Mouse (Mus musculus): ENCODE measurements at regions not wholly inside any gene's neighbourhood (a gene's known extent, or its start where the extent isn't known, plus 50 kb on each side); places are given as distances from the start of the nearest gene placed in this dataset.

DNA sequence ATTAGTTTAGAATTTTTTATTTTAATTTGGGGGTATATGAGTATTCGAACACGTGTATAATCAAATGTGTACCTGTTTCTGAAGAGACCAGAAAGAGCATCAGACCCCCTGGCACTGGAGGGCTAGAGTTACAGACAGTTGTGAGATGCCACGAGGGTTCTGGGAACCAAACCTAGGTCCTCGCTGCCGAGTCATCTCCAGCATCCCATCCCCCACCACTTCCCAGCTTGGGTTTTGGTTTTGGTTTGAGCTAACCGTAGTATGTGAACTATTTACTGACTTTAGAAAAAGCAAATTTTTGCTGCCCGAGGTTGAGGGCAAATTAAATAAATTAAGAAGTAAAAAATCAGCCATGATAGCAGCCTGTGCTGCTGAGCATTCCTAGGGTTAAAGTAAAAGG lies 74.9 kb upstream of the Epcam start:
- Histone ChIP-seq H3K4me3 (ENCODE audit: low read depth, low read length) (no peak overlapping the region), H3K27me3 (ENCODE audit: control insufficient read depth, insufficient read depth, low read length) (no peaks in the 10 kb centered on the region), H3K27ac (ENCODE audit: low read depth) (no peak overlapping the region), H3K4me2 (ENCODE audit: low read depth, low read length) (no peak overlapping the region), H3K9me3 (replicated peaks; ENCODE audit: control insufficient read depth, low read length) (no peaks in the 10 kb centered on the region), H3K9ac (replicated peaks; ENCODE audit: low read depth, low read length) (no peak overlapping the region), H3K4me1 (ENCODE audit: control insufficient read depth, insufficient read depth) (no peaks in the 10 kb centered on the region), H3K36me3 (replicated peaks; ENCODE audit: control insufficient read depth, insufficient read depth, low read length) (no peaks in the 10 kb centered on the region)
- no peak for DNase-seq (ENCODE audit: low spot score)
- ATAC-seq (ENCODE audit: insufficient read depth, low read depth) = no peak
- WGBS = 75% methylated on average over 7 of the region's 7 CpGs
- TF ChIP-seq CTCF (IDR thresholded peaks at IDR 0.05; ENCODE audit: low read depth) (no peak), EP300 (IDR thresholded peaks at IDR 0.05; ENCODE audit: low read depth) (no peak)

- Histone ChIP-seq H3K27me3 (ENCODE audit: control insufficient read depth, insufficient read depth, low read length) (0 out of 2 replicates have a peak, but pooled peaks cover 4% of the 10 kb centered on the region), H3K4me2 (ENCODE audit: low read depth, low read length) (no peak overlapping the region), H3K9ac (replicated peaks; ENCODE audit: low read depth, low read length) (no peak overlapping the region), H3K9me3 (replicated peaks; ENCODE audit: control insufficient read depth, low read length) (no peaks in the 10 kb centered on the region), H3K4me3 (ENCODE audit: low read depth, low read length) (no peak overlapping the region), H3K27ac (ENCODE audit: low read depth) (no peak overlapping the region), H3K4me1 (ENCODE audit: control insufficient read depth, insufficient read depth) (no peaks in the 10 kb centered on the region), H3K36me3 (replicated peaks; ENCODE audit: control insufficient read depth, insufficient read depth, low read length) (no peaks in the 10 kb centered on the region)
- WGBS = 72% methylated on average over 5 of the region's 5 CpGs
- DNase-seq (ENCODE audit: low spot score) = no peak
- no peak for ATAC-seq (ENCODE audit: insufficient read depth, low read depth)
- no peak for TF ChIP-seq EP300 (IDR thresholded peaks at IDR 0.05; ENCODE audit: low read depth)
These were observed 72.4 kb upstream of the Epcam start for GRCm38 (mm10) chr17:87563375-87563774.

GRCm38 (mm10) chr17:87565631-87566030 lies 70.1 kb upstream of the Epcam start:
- 84% methylated on average over 4 of the region's 4 CpGs for WGBS
- no peak for TF ChIP-seq CTCF (IDR thresholded peaks at IDR 0.05; ENCODE audit: low read depth)
- TF ChIP-seq EP300 (IDR thresholded peaks at IDR 0.05; ENCODE audit: low read depth) = no peak
- no peak for ATAC-seq (ENCODE audit: insufficient read depth, low read depth)

DNA sequence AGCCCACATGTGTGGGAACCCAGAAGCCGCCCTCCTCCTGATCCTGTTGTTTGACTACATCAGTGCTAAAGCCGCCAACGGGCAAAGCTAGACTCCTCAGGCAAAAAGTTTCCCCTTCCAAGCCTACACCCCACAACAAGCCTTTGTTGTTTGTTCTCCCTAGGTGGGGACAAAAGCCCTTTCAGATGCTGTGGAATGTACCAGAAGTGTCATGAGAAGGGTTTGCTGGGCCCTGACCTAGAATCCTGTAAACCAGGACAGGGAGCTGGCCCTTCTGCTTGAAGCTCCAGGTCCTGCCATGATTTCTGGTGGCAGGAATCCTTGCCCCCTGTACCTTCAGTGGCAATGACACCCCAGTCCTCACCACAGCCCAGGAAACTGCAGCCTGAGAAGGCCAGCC lies 69.5 kb upstream of the Epcam start:
- DNase-seq (ENCODE audit: low spot score) (no peak), ATAC-seq (ENCODE audit: insufficient read depth, low read depth) (no peak)
- Histone ChIP-seq H3K4me2 (ENCODE audit: low read depth, low read length) (no peak overlapping the region), H3K9ac (replicated peaks; ENCODE audit: low read depth, low read length) (no peak overlapping the region), H3K4me3 (ENCODE audit: low read depth, low read length) (no peak overlapping the region), H3K4me1 (ENCODE audit: control insufficient read depth, insufficient read depth) (no peaks in the 10 kb centered on the region), H3K36me3 (replicated peaks; ENCODE audit: control insufficient read depth, insufficient read depth, low read length) (no peaks in the 10 kb centered on the region), H3K27me3 (ENCODE audit: control insufficient read depth, insufficient read depth, low read length) (0 out of 2 replicates have a peak, but pooled peaks cover 8% of the 10 kb centered on the region), H3K9me3 (replicated peaks; ENCODE audit: control insufficient read depth, low read length) (no peaks in the 10 kb centered on the region), H3K27ac (ENCODE audit: low read depth) (no peak overlapping the region)
- WGBS = 83% methylated on average over 3 of the region's 3 CpGs
- TF ChIP-seq EP300 (IDR thresholded peaks at IDR 0.05; ENCODE audit: low read depth) (no peak), CTCF (IDR thresholded peaks at IDR 0.05; ENCODE audit: low read depth) (no peak)

More at GRCm38 (mm10) chr17:87565631-87566030, 70.1 kb upstream of the Epcam start:
- DNase-seq (ENCODE audit: low spot score) = no peak
- Histone ChIP-seq H3K4me3 (ENCODE audit: low read depth, low read length) (no peak overlapping the region), H3K4me1 (ENCODE audit: control insufficient read depth, insufficient read depth) (no peaks in the 10 kb centered on the region), H3K9me3 (replicated peaks; ENCODE audit: control insufficient read depth, low read length) (no peaks in the 10 kb centered on the region), H3K4me2 (ENCODE audit: low read depth, low read length) (no peak overlapping the region), H3K9ac (replicated peaks; ENCODE audit: low read depth, low read length) (no peak overlapping the region), H3K27me3 (ENCODE audit: control insufficient read depth, insufficient read depth, low read length) (0 out of 2 replicates have a peak, but pooled peaks cover 4% of the 10 kb centered on the region), H3K36me3 (replicated peaks; ENCODE audit: control insufficient read depth, insufficient read depth, low read length) (no peaks in the 10 kb centered on the region), H3K27ac (ENCODE audit: low read depth) (no peak overlapping the region)

- WGBS = 48% methylated on average over 9 of the region's 9 CpGs
- ATAC-seq (ENCODE audit: insufficient read depth, low read depth) = no peak
These were observed 68.8 kb upstream of the Epcam start for GRCm38 (mm10) chr17:87566996-87567395.

GRCm38 (mm10) chr17:87567475-87567874 lies 68.3 kb upstream of the Epcam start:
- H3K27me3 ChIP-seq (ENCODE audit: control insufficient read depth, insufficient read depth, low read length) = 0 out of 2 replicates have a peak, but pooled peaks cover 8% of the 10 kb centered on the region
- H3K36me3 ChIP-seq (replicated peaks; ENCODE audit: control insufficient read depth, insufficient read depth, low read length) = no peaks in the 10 kb centered on the region
- no peak overlapping the region for H3K4me2 ChIP-seq (ENCODE audit: low read depth, low read length)
- no peak overlapping the region for H3K4me3 ChIP-seq (ENCODE audit: low read depth, low read length)
- no peaks in the 10 kb centered on the region for H3K9me3 ChIP-seq (replicated peaks; ENCODE audit: control insufficient read depth, low read length)
- H3K9ac ChIP-seq (replicated peaks; ENCODE audit: low read depth, low read length) = no peak overlapping the region
- WGBS = 25% methylated on average over 2 of the region's 2 CpGs
- H3K4me1 ChIP-seq (ENCODE audit: control insufficient read depth, insufficient read depth) = no peaks in the 10 kb centered on the region
- no peak overlapping the region for H3K27ac ChIP-seq (ENCODE audit: low read depth)
- DNase-seq (ENCODE audit: low spot score) (no peak), ATAC-seq (ENCODE audit: insufficient read depth, low read depth) (no peak)
- TF ChIP-seq EP300 (IDR thresholded peaks at IDR 0.05; ENCODE audit: low read depth) (no peak), CTCF (IDR thresholded peaks at IDR 0.05; ENCODE audit: low read depth) (no peak)

More at GRCm38 (mm10) chr17:87566996-87567395, 68.8 kb upstream of the Epcam start:
- H3K9ac ChIP-seq (replicated peaks; ENCODE audit: low read depth, low read length) = no peak overlapping the region
- no peaks in the 10 kb centered on the region for H3K9me3 ChIP-seq (replicated peaks; ENCODE audit: control insufficient read depth, low read length)
- no peak overlapping the region for H3K4me2 ChIP-seq (ENCODE audit: low read depth, low read length)
- no peaks in the 10 kb centered on the region for H3K36me3 ChIP-seq (replicated peaks; ENCODE audit: control insufficient read depth, insufficient read depth, low read length)
- no peak for TF ChIP-seq CTCF (IDR thresholded peaks at IDR 0.05; ENCODE audit: low read depth)
- TF ChIP-seq EP300 (IDR thresholded peaks at IDR 0.05; ENCODE audit: low read depth) = no peak
- H3K4me3 ChIP-seq (ENCODE audit: low read depth, low read length) = no peak overlapping the region
- no peaks in the 10 kb centered on the region for H3K4me1 ChIP-seq (ENCODE audit: control insufficient read depth, insufficient read depth)
- H3K27ac ChIP-seq (ENCODE audit: low read depth) = no peak overlapping the region
- 0 out of 2 replicates have a peak, but pooled peaks cover 8% of the 10 kb centered on the region for H3K27me3 ChIP-seq (ENCODE audit: control insufficient read depth, insufficient read depth, low read length)
- no peak for DNase-seq (ENCODE audit: low spot score)

Measured in heart, postnatal 0 days (tissue).